Mouse (Mus musculus) kidney, embryonic 15.5 days (tissue): ENCODE data around the gene Rhou. TPM values are rescaled to one million over a fixed set of nuclear protein-coding genes. Genes with fewer than 3 reads are reported as not detected.
"Not testable (repeated sequence)": the region's sequence is repeated elsewhere in the genome, so short reads cannot be mapped to it uniquely, and the experiment has no call there.

ENCODE experiments used
- ATAC-seq: fragments of 200-750 bp; cut with Nextera tagmentation; replicated peaks from 2 replicates; pipeline ENCODE4 v1.8.0; 2017; ENCODE audit warnings: moderate TSS enrichment; ENCODE audit not compliant: low FRiP score
- H3K27ac ChIP-seq: fragments of 300-500 bp; sonication (generic); 2 replicates; pipeline ENCODE4 v1.5.1; 2015; ENCODE audit warnings: mild to moderate bottlenecking, inconsistent platforms
- H3K27me3 ChIP-seq: fragments of 300-500 bp; sonication (generic); 2 replicates; pipeline ENCODE4 v1.6.1; 2015; ENCODE audit warnings: inconsistent platforms
- H3K36me3 ChIP-seq: fragments of 300-500 bp; sonication (generic); 2 replicates; pipeline ENCODE4 v1.6.1; 2015; ENCODE audit warnings: inconsistent platforms
- H3K4me1 ChIP-seq: fragments of 300-500 bp; sonication (generic); 2 replicates; pipeline ENCODE4 v1.6.1; 2015; ENCODE audit warnings: inconsistent platforms
- H3K4me2 ChIP-seq: fragments of 300-500 bp; sonication (generic); 2 replicates; pipeline ENCODE4 v1.6.1; 2015; ENCODE audit warnings: moderate library complexity, mild to moderate bottlenecking, inconsistent platforms
- H3K4me3 ChIP-seq: fragments of 300-500 bp; sonication (generic); replicated peaks from 2 replicates; pipeline ENCODE4 v1.5.1; 2015; ENCODE audit warnings: mild to moderate bottlenecking, inconsistent platforms
- H3K9ac ChIP-seq: fragments of 300-500 bp; sonication (generic); 2 replicates; pipeline ENCODE4 v1.6.1; 2015; ENCODE audit warnings: mild to moderate bottlenecking, inconsistent platforms
- H3K9me3 ChIP-seq: fragments of 300-500 bp; sonication (generic); replicated peaks from 2 replicates; pipeline ENCODE4 v1.6.1; 2016; ENCODE audit warnings: inconsistent platforms
- WGBS: fragments of 180-500 bp; shearing (Covaris S2); methylation state at CpG from one replicate; pipeline ENCODE4 v1.1.7; 2015; ENCODE audit warnings: mixed read lengths; 5-methylcytosine and 5-hydroxymethylcytosine counted together
- polyA plus RNA-seq: library from polyadenylated mRNA; unstranded; fragments of >200 nt; fragmentation: Nextera tagmentation; extraction: Ambion mirVana; gene quantifications from 2 replicates; pipeline ENCODE4 v1.2.1, GENCODE M21; 2015

Rhou gene
- polyA plus RNA-seq, 1 experiment from 2014 or later = 8.2 TPM

DNA sequence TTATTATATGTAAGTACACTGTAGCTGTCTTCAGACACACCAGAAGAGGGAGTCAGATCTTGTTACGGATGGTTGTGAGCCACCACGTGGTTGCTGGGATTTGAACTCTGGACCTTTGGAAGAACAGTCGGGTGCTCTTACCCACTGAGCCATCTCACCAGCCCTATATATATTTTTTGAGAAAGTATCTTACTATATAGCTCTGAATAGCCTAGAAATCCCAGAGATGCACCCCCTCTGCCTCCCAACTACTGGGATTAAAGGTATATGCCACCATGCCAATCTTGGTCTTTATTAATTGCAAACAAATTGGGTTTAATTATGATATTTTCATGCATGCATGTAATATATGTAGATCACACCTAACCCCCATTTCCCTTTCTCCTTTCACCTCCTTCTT is 22.0 kb upstream of the Rhou start:
- 77% methylated on average over 3 of the region's 3 CpGs for WGBS

DNA sequence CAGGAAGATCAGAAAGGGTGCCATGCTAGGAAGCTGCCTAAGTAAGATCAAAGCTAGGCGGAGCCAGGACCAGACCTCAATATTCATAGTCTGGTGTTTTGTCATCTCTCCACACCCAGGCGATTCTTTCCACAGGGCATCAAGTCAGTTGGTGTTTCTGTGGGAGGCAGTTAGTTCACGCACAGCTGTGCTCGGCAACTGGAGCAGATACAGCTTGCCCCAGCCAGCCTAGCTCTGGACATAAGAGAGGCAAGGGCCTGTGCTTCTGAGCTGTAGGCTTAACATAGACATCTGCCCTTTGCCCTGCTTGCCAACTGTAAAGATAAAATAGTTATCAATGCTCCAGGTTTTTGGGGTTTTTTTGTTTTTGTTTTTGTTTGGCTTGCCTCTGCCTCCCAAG is 21.5 kb upstream of the Rhou start:
- ATAC-seq = no peak

More for the DNA sequence above, 22.0 kb upstream of the Rhou start:
- ATAC-seq, H3K36me3 ChIP-seq, H3K4me3 ChIP-seq, H3K27ac ChIP-seq, H3K4me2 ChIP-seq, H3K9me3 ChIP-seq, H3K9ac ChIP-seq: not testable (repeated sequence)
- H3K27me3 ChIP-seq = peaks cover 32% of the 10 kb centered on the region
- peaks cover 25% of the 10 kb centered on the region for H3K4me1 ChIP-seq

DNA sequence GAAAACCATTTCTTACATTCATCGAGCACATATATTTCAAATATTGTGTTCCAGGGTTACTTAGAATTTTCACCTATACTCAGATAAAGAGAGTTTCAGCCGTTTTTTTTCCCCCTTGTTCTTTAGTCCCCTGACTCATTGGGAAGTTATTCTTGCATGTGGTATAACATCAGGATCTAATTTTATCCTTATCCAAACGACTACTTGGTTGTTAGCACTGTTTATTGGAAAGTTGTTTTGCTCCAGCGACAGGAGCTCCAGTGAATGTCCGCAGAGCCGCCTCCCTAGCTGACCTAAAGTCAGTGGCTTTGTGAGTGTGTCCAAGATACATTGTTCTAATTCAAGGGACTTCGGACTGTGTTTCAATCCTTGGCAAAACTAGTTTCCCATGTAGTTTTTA is 19.9 kb upstream of the Rhou start:
- no peak for ATAC-seq
- peaks cover 15% of the 10 kb centered on the region for H3K27me3 ChIP-seq
- H3K9me3 ChIP-seq = no peaks in the 10 kb centered on the region
- H3K4me2 ChIP-seq = no peak overlapping the region
- H3K27ac ChIP-seq = 0 out of 2 replicates have a peak overlapping the region, but pooled peaks have one; percentile 1
- no peak overlapping the region for H3K9ac ChIP-seq
- WGBS = 67% methylated on average over 7 of the region's 7 CpGs
- H3K4me3 ChIP-seq = no peak overlapping the region
- peaks cover 20% of the 10 kb centered on the region for H3K4me1 ChIP-seq
- no peaks in the 10 kb centered on the region for H3K36me3 ChIP-seq

More for the DNA sequence above, 21.5 kb upstream of the Rhou start:
- Histone ChIP-seq H3K4me1 (peaks cover 25% of the 10 kb centered on the region), H3K4me2 (no peak overlapping the region), H3K36me3 (no peaks in the 10 kb centered on the region), H3K4me3 (no peak overlapping the region), H3K9me3 (no peaks in the 10 kb centered on the region), H3K9ac (no peak overlapping the region), H3K27ac (no peak overlapping the region), H3K27me3 (peaks cover 27% of the 10 kb centered on the region)
- WGBS = 67% methylated on average over 4 of the region's 4 CpGs

DNA sequence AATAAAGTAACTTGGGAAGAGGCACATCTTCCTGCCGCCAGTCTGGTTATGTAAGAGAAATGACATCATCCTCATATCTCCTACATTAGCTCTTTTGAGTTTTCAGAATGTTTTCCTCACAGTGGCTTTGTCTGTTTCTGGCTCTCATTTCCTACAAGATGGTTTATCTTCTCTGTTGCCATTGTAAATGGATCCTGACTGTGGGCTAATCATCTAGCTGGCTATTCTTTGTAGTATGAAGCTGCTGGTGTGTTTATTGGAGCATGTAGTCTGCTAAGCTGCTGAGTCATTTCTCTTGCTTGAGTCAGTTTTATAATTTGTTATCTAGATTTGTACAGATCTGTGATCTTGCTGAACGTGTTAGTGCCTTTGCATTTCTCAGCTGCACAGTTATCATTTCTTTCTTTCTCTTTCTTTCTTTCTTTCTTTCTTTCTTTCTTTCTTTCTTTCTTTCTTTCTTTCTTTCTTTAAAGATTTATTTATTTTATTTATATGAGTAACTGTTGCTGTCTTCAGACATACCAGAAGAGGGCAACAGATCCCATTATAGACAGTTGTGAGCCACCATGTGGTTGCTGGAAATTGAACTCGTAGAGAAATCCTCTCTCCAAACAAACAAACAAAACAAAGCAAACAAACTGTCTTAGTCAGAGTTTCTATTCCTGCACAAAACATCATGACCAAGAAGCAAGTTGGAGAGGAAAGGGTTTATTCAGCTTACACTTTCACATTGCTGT is 19.2 kb upstream of the Rhou start:
- no peaks in the 10 kb centered on the region for H3K36me3 ChIP-seq
- no peak overlapping the region for H3K9ac ChIP-seq
- H3K4me1 ChIP-seq = peaks cover 12% of the 10 kb centered on the region
- ATAC-seq = no peak
- no peak overlapping the region for H3K4me2 ChIP-seq
- no peak overlapping the region for H3K4me3 ChIP-seq
- H3K9me3 ChIP-seq = no peaks in the 10 kb centered on the region
- 35% methylated on average over 3 of the region's 3 CpGs for WGBS
- peaks cover 8% of the 10 kb centered on the region for H3K27me3 ChIP-seq
- H3K27ac ChIP-seq = 0 out of 2 replicates have a peak overlapping the region, but pooled peaks have one; percentile 1

DNA sequence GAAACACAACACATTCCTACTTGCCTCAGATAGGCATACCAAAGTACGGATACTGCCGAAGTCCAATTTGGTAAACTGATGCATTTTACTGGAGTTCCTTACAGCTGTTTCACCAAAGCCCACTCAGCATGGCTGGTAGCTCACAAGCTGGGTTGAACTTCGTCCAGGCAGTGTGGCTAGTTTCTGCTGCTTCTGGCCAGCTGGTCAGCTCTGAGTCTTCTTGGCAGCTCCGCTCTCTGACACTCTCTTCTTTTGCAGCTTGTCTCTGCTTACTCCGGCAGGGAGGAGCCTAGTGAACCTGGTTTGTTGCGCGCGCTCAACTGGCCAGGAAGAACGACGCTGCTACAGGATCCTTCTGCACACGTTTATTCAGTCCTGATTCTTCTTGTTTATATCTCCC is 18.1 kb upstream of the Rhou start:
- no peaks in the 10 kb centered on the region for H3K36me3 ChIP-seq
- WGBS = 74% methylated on average over 11 of the region's 11 CpGs
- H3K9ac ChIP-seq = no peak overlapping the region
- H3K27me3 ChIP-seq = 0 out of 2 replicates have a peak, but pooled peaks cover 2% of the 10 kb centered on the region
- H3K4me3 ChIP-seq = no peak overlapping the region
- H3K4me1 ChIP-seq = peaks cover 7% of the 10 kb centered on the region; the same call in 1 of the 2 replicates
- no peaks in the 10 kb centered on the region for H3K9me3 ChIP-seq
- no peak overlapping the region for H3K4me2 ChIP-seq
- ATAC-seq = no peak
- no peak overlapping the region for H3K27ac ChIP-seq

DNA sequence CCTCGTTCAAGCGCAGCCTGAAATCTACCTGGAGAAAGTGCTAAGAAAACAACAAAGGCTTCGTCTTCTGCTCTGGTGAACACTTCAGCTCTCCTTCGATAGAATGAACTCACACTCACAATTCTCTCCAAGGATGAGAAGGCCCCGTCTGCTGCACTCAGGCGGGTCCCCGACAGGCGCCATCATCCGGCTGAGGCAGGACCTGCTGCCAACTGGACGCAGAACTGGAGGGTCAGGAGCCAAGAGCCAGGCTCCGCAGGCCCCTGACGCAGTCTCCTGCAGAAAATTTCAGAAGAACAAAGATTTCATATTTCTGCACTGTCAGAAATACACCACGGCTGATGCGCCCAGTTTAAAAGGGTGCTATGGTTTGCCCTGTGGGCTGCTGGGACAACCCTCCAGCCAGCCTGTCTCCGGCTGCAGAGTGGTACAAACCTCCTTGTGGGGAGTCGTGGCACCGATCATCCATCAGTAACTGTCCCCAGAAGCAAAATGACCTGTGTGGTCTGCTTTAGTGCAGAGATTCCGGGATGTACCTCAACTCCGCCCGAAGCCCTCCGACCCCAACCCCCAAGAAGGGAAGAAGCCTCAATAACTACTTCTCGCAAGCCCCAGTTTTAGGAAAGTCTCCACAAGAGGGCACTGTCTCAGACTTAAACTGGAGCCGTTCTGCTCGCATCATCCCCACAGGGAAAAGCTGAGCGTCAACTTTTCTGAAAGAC is 10.2 kb upstream of the Rhou start:
- Histone ChIP-seq H3K27ac (no peak overlapping the region), H3K9ac (peak overlapping the region; percentile 44; the same call in 1 of the 2 replicates), H3K36me3 (no peaks in the 10 kb centered on the region), H3K27me3 (peaks cover 11% of the 10 kb centered on the region), H3K4me2 (peak overlapping the region; percentile 62), H3K4me3 (peak overlapping the region; percentile 35), H3K9me3 (no peaks in the 10 kb centered on the region), H3K4me1 (peaks cover 10% of the 10 kb centered on the region)
- no peak for ATAC-seq
- 18% methylated on average over 25 of the region's 25 CpGs for WGBS

DNA sequence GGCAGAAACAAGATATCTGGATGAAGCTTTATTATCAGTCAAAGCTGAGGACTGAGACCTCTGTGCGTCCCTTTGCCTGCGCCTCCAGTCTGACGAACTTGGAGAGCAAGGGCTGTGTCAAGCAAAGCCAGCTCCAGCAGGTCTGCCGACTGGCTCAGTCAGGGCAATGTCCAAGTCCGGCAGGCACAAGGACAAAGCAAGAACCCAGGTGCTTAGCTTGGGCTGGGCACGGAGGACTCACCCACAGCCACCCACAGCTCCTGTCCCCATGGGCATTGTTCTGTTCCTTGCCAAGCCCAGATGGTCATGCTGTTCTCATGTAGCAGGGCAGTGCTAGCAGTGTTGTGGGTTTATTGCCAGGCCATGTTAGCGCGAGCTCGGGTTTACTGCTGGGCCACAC is 8.5 kb upstream of the Rhou start:
- Histone ChIP-seq H3K4me2 (no peak overlapping the region), H3K27ac (no peak overlapping the region), H3K4me1 (peaks cover 16% of the 10 kb centered on the region), H3K27me3 (peaks cover 11% of the 10 kb centered on the region), H3K4me3 (no peak overlapping the region), H3K9me3 (no peaks in the 10 kb centered on the region), H3K9ac (no peak overlapping the region), H3K36me3 (no peaks in the 10 kb centered on the region)
- ATAC-seq = no peak
- 70% methylated on average over 9 of the region's 9 CpGs for WGBS

DNA sequence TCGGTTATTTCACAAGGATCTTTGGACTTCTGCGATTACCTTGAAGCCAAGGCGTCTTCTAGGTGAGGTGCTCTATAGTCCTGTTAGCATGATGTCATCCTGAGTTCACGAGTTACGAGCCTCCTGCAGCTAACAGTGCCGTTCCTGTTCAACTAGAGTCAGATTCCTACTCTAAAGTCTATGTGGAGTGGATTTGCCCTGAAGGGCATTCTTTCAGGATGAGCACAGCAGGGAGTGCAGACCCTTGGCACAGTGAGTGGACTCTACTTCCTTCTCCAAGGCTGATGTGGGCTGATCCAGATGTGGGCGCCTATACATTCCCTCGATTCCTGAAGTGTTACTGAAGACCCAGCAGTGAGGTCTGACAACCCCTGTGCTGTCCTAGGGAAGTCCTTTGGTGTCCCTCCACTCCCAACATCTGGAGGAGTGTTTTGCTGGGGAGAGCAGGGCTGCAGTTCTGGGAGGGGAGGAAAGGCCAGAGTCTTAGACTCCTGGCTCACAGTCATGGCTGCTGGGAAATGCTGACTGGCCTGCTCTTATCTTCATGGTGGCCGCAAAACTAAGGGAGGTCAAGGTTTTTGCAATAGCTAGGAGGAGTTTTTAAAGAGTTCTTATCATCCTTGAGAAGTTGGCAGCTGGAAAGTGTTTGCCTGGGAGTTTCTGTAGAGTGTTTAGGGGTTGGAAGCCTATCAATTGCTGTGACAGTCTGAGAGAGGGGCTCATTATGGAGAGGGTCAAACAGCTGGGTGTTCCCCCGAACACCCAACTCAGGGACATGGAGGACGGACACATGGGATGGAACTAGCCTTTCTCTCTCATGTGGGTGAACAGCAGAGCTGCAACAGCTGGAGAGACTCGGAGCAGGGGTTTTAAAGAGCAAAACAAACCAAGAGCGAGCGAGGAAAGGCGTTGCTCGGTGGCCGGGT is 5.2 kb upstream of the Rhou start:
- no peak overlapping the region for H3K4me3 ChIP-seq
- no peak overlapping the region for H3K9ac ChIP-seq
- peak overlapping the region; percentile 51 for H3K27ac ChIP-seq
- H3K9me3 ChIP-seq = no peaks in the 10 kb centered on the region
- peaks cover 31% of the 10 kb centered on the region for H3K4me1 ChIP-seq
- WGBS = 53% methylated on average over 17 of the region's 17 CpGs
- ATAC-seq = no peak
- H3K36me3 ChIP-seq = no peaks in the 10 kb centered on the region
- no peak overlapping the region for H3K4me2 ChIP-seq
- peaks cover 5% of the 10 kb centered on the region; the same call in 1 of the 2 replicates for H3K27me3 ChIP-seq

DNA sequence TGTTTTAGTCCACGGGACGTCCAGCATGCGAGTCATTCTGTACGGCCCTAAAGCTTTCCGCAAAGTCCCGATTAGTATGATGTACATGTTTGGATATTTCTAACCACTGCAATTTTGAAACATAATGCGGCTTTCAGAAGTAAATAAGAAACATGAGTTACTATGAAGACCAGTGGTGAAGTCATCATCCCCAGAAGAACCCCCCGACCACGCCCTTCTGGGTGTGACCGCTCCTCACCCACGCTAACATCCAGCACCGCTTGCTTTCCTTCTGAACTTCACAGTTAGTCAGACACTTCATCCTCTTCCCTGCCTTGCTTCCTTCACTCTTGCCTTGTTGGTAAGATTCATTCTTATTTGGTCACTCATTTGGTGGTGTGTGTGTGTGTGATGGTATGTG is 4.2 kb upstream of the Rhou start:
- Histone ChIP-seq H3K9ac (no peak overlapping the region), H3K4me3 (no peak overlapping the region), H3K36me3 (no peaks in the 10 kb centered on the region), H3K27me3 (peaks cover 3% of the 10 kb centered on the region; the same call in 1 of the 2 replicates), H3K27ac (no peak overlapping the region), H3K4me2 (no peak overlapping the region), H3K9me3 (no peaks in the 10 kb centered on the region), H3K4me1 (peaks cover 29% of the 10 kb centered on the region)
- no peak for ATAC-seq
- 80% methylated on average over 12 of the region's 12 CpGs for WGBS

DNA sequence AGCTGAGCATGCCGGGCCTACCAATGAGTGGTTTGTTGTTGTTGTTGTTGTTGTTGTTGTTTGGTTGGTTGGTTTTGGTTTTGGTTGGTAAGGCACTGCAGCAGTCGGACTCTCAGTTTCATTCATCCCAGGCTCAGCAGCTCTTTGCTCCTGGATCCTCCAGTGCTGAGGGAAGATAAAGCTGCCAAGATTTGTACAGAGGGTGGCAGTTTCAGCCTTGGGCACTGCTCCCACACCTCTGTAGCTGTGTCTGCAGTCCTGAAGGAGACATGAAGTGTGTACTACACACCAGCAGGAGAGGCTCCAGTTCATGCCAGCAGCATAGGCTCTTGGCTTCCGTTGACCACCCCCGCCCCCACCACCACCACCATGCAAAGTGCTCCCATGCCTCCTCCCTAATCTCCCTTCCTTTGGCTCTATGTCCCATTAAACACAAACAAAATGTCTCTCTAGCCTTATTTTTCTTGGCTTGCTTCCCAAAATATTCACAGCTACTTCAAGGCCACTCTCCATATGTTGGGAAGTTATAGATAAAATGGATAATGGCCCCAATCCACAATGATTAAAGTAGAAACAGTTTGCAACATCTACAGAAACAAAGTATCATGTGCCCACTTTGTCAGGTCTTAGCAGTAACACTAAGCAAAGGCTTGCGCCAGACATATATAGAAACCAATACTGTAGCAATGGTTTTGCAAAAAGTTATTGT is 2.2 kb upstream of the Rhou start:
- Histone ChIP-seq H3K9ac (no peak overlapping the region), H3K4me1 (peaks cover 48% of the 10 kb centered on the region), H3K27me3 (0 out of 2 replicates have a peak, but pooled peaks cover 1% of the 10 kb centered on the region), H3K27ac (no peak overlapping the region), H3K4me2 (no peak overlapping the region), H3K4me3 (no peak overlapping the region), H3K36me3 (peaks cover 4% of the 10 kb centered on the region; the same call in 1 of the 2 replicates), H3K9me3 (no peaks in the 10 kb centered on the region)
- 74% methylated on average over 5 of the region's 5 CpGs for WGBS
- ATAC-seq = no peak

DNA sequence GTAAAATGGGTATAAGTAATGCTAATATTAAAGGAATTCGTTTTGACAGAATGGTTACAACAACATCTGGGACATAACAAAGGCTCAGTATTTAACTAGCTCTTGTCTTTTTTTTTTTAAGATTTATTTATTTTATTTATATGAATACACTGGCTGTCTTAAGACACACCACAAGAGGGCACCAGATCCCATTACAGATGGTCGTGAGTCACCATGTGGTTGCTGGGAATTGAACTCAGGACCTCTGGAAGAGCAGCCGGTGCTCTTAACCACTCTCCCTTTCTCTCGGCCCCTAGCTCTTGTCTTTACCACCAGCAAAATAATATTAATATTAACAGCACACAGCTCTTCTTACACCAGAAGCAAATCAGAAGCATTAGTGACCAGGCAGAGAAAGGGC is 1.1 kb upstream of the Rhou start:
- Histone ChIP-seq H3K27me3 (no peaks in the 10 kb centered on the region), H3K4me1 (peaks cover 48% of the 10 kb centered on the region), H3K36me3 (peaks cover 13% of the 10 kb centered on the region), H3K9ac (no peak overlapping the region), H3K4me2 (no peak overlapping the region), H3K9me3 (no peaks in the 10 kb centered on the region), H3K4me3 (no peak overlapping the region), H3K27ac (no peak overlapping the region)
- 68% methylated on average over 4 of the region's 4 CpGs for WGBS
- ATAC-seq = no peak
